Mouse (Mus musculus): ENCODE measurements around the gene Porcn. TPM values are rescaled to one million over a fixed set of nuclear protein-coding genes. Genes with fewer than 3 reads are reported as not detected.
A peak's percentile ranks its signal among the peaks of the same experiment; 100 is the strongest.

The Porcn gene
- polyA plus RNA-seq, 1 experiment from 2014 or later, result 53.0 TPM

DNA sequence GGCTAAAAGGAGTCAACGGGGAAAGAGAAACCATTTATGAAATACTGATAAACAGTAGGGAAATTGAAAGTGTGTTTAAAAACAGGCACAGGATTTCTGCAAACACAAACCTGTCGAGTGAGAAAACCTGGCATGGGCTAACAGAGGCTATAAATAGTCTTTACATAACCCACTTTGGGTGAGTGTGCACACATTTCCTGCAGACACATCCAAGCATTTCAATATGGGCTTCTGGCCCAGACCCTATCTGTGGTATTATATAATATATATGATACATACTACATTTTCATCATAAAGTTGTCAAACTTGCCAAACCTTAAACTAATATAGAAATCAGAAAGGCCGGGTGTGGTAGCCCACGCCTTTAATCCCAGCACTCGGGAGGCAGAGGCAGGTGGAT lies 43.2 kb downstream of the Porcn start:
- 89% methylated on average over 5 of the region's 5 CpGs for WGBS
- Histone ChIP-seq H3K4me2 (no peak overlapping the region), H3K27ac (no peak overlapping the region), H3K4me3 (no peak overlapping the region), H3K36me3 (replicated peaks) (no peaks in the 10 kb centered on the region), H3K9ac (no peak overlapping the region), H3K4me1 (no peaks in the 10 kb centered on the region), H3K27me3 (replicated peaks) (no peaks in the 10 kb centered on the region), H3K9me3 (no peaks in the 10 kb centered on the region)
- no peak for ATAC-seq (replicated peaks)

DNA sequence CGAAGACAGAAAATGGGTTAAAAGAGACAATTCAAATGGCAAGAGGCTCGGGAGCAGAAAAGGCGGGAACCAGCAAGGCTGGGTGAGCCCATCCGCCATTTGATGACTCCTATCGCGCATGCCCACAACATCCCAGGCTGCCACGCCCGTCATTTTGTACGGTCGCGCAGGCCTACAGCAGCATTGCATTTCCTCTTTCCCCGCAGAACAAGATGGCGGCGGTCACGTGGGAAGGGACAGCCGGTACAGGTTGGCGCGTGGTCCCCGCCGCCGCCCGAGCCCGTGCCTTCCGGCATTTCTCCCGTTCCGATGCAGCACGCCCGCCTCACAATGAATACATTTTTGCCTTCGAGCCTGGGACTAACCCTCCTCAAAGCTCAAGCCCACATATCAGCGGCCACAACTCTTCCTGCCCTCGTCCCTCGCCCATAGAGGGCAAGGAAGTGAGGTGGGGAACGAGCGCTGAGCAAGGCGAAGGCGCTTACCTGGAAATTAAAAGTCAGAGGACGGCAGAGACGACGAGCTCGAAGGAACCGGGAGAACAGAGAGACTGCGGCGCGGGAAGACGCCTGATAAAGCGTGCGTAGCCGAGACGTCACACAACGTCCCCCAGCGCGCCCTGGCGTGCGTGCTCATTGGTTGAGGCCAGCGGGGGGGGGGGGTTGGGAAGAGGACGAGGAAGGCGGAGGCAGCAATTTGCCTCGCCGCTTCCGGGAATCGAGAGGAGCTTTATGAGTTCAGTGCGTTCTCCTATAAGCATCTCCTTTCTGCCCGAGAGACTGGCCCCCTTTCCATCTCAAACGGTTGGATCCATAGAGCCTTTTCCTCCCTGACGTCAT lies 61.0 kb downstream of the Porcn start, which contains the start of gene Rbm3:
Gene Rbm3 (minus strand): TSS at position 728 of the 839 bp plus-strand sequence.
- ATAC-seq (replicated peaks), result peak; percentile 97
- peak within 1 kb of the TSS; percentile 64 for H3K4me3 ChIP-seq
- peak within 1 kb of the TSS; percentile 81 for H3K9ac ChIP-seq
- H3K4me1 ChIP-seq, result peaks cover 10% of the 10 kb centered on the region
- 27% methylated on average over 65 of the region's 65 CpGs for WGBS
- H3K4me2 ChIP-seq, result peak within 1 kb of the TSS; percentile 68
- peak within 1 kb of the TSS; percentile 95 for H3K27ac ChIP-seq
- H3K9me3 ChIP-seq, result no peaks in the 10 kb centered on the region
- no peaks in the 10 kb centered on the region; the same call in 1 of the 2 replicates for H3K36me3 ChIP-seq (replicated peaks)
- H3K27me3 ChIP-seq (replicated peaks), result no peaks in the 10 kb centered on the region

Other genes with a start within 250 kb of the Porcn start
- 0.12 and 0.42 TPM in 2 replicates for gene Gata1, start 228.5 kb downstream of the Porcn start, polyA plus RNA-seq (2015; fragmentation: Nextera tagmentation; extraction: Ambion mirVana)
- gene Glod5, start 188.0 kb downstream of the Porcn start, polyA plus RNA-seq (2015; fragmentation: Nextera tagmentation; extraction: Ambion mirVana), result 0.27 and 0.46 TPM in 2 replicates
- gene Suv39h1, start 131.8 kb downstream of the Porcn start, polyA plus RNA-seq (2015; fragmentation: Nextera tagmentation; extraction: Ambion mirVana), result 40.7 and 42.0 TPM in 2 replicates
- gene Was, start 116.0 kb downstream of the Porcn start, polyA plus RNA-seq (2015; fragmentation: Nextera tagmentation; extraction: Ambion mirVana), result 0.13 and 0.18 TPM in 2 replicates
- gene Wdr13, start 73.6 kb downstream of the Porcn start, polyA plus RNA-seq (2015; fragmentation: Nextera tagmentation; extraction: Ambion mirVana), result 67.6 and 72.9 TPM in 2 replicates
- gene Rbm3, start 60.6 kb downstream of the Porcn start, polyA plus RNA-seq (2015; fragmentation: Nextera tagmentation; extraction: Ambion mirVana), result 272 and 285 TPM in 2 replicates
- gene Tbc1d25, start 30.3 kb downstream of the Porcn start, polyA plus RNA-seq (2015; fragmentation: Nextera tagmentation; extraction: Ambion mirVana), result 25.8 and 26.8 TPM in 2 replicates
- 26.9 and 31.8 TPM in 2 replicates for gene Ebp, start 13.0 kb downstream of the Porcn start, polyA plus RNA-seq (2015; fragmentation: Nextera tagmentation; extraction: Ambion mirVana)
- 51.3 and 51.7 TPM in 2 replicates for gene Ftsj1, start 45.9 kb upstream of the Porcn start, polyA plus RNA-seq (2015; fragmentation: Nextera tagmentation; extraction: Ambion mirVana)
- 47.5 and 48.4 TPM in 2 replicates for gene Slc38a5, start 64.6 kb upstream of the Porcn start, polyA plus RNA-seq (2015; fragmentation: Nextera tagmentation; extraction: Ambion mirVana)
- not detected in 2 replicates for gene Ssxb10, start 120.9 kb upstream of the Porcn start, polyA plus RNA-seq (2015; fragmentation: Nextera tagmentation; extraction: Ambion mirVana)
- gene Ssxb9, start 160.5 kb upstream of the Porcn start, polyA plus RNA-seq (2015; fragmentation: Nextera tagmentation; extraction: Ambion mirVana), result not detected in 2 replicates
- gene Ssxb1, start 206.8 kb upstream of the Porcn start, polyA plus RNA-seq (2015; fragmentation: Nextera tagmentation; extraction: Ambion mirVana), result not detected in 2 replicates

All from midbrain, embryonic 15.5 days (tissue).